Mouse (Mus musculus) testis, adult 2 months (tissue): ENCODE measurements around the gene Lrmda. TPM values are rescaled to one million over a fixed set of nuclear protein-coding genes. Genes with fewer than 3 reads are reported as not detected.

Source experiments
- H3K27ac ChIP-seq: fragments of 200-500 bp; 2 replicates; pipeline ENCODE4 v1.5.1; 2012; ENCODE audit warnings: low read depth, low read length; ENCODE audit not compliant: control insufficient read depth, insufficient read depth
- H3K27me3 ChIP-seq: fragments of 200-500 bp; 2 replicates; pipeline ENCODE4 v1.6.1; 2012; ENCODE audit warnings: mild to moderate bottlenecking, low read length, moderate library complexity; ENCODE audit not compliant: control insufficient read depth, insufficient read depth
- H3K36me3 ChIP-seq: fragments of 200-500 bp; 2 replicates; pipeline ENCODE4 v1.6.1; 2012; ENCODE audit warnings: mild to moderate bottlenecking, low read length; ENCODE audit not compliant: control insufficient read depth, insufficient read depth
- H3K4me1 ChIP-seq: fragments of 200-500 bp; 2 replicates; pipeline ENCODE4 v1.6.1; 2012; ENCODE audit warnings: low read length; ENCODE audit not compliant: control insufficient read depth, insufficient read depth
- H3K4me3 ChIP-seq: fragments of 200-500 bp; 2 replicates; pipeline ENCODE4 v1.5.1; 2012; ENCODE audit warnings: low read depth, mild to moderate bottlenecking, low read length, moderate library complexity, mixed read lengths; ENCODE audit not compliant: control insufficient read depth
- CTCF ChIP-seq: fragments of 200-500 bp; IDR thresholded peaks from 2 replicates; pipeline ENCODE4 v1.5.1; 2012; ENCODE audit warnings: low read depth, mild to moderate bottlenecking, inconsistent platforms, low read length, moderate library complexity; ENCODE audit not compliant: control insufficient read depth, insufficient read depth, insufficient replicate concordance
- POLR2A ChIP-seq: fragments of 200-500 bp; IDR thresholded peaks from 2 replicates; pipeline ENCODE4 v1.6.1; 2012; ENCODE audit warnings: low read depth, mild to moderate bottlenecking, inconsistent platforms, low read length, moderate library complexity; ENCODE audit not compliant: control insufficient read depth
- polyA plus RNA-seq: library from polyadenylated mRNA; depleted of rRNA; stranded (reverse); fragments of >200 nt; gene quantifications from 2 replicates; pipeline ENCODE4 v1.2.3, GENCODE M21; 2012

Lrmda gene
- polyA plus RNA-seq, 1 experiment: 2.1 TPM

DNA sequence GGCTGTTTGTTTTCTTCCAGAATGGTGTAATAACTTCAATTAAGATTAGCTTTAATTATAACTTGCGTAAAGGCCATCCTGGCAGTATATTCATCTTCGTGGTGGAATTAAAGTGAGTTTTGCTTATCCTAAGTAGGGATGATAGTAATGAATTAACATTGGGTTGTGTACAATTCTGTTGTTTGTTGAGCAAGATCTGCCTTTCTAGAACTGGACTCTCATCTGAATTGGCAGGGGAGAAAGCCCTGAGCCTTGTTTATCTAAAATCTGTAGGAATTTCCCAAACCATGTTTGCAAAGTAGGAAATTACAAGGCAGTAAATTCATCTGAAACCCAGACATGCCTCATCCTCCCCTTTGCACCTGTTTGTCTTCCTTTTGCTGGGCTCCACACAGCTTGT, 1038.5 kb downstream of the Lrmda start:
- H3K36me3 ChIP-seq: no peaks in the 10 kb centered on the region

DNA sequence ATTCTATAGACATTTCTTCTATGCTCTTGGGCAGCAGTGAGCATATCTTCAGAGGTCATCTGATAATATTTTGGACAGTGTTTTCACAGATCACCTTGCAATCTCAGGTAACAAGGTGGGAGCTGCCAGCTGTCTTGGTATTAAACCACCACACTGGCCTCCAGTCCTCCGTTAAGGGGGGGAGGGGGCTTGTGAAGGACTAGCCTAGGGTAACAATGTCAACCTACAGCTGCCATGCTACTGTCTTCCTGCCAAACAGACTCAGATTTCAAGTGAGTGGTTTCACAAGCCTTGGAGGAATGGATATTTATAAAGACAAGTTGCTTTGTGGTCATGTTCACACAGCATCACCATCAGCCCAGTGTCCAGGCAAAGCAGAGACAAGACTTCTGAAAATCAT, 1059.2 kb downstream of the Lrmda start:
- no peak overlapping the region for H3K27ac ChIP-seq
- H3K36me3 ChIP-seq: no peaks in the 10 kb centered on the region
- H3K27me3 ChIP-seq: no peaks in the 10 kb centered on the region
- TF ChIP-seq POLR2A (no peak), CTCF (no peak)
- no peak overlapping the region for H3K4me3 ChIP-seq
- H3K4me1 ChIP-seq: no peaks in the 10 kb centered on the region

More for the DNA sequence above, 1038.5 kb downstream of the Lrmda start:
- H3K27me3 ChIP-seq: no peaks in the 10 kb centered on the region
- no peaks in the 10 kb centered on the region for H3K4me1 ChIP-seq
- H3K27ac ChIP-seq: no peak overlapping the region
- TF ChIP-seq POLR2A (no peak), CTCF (no peak)
- no peak overlapping the region for H3K4me3 ChIP-seq

DNA sequence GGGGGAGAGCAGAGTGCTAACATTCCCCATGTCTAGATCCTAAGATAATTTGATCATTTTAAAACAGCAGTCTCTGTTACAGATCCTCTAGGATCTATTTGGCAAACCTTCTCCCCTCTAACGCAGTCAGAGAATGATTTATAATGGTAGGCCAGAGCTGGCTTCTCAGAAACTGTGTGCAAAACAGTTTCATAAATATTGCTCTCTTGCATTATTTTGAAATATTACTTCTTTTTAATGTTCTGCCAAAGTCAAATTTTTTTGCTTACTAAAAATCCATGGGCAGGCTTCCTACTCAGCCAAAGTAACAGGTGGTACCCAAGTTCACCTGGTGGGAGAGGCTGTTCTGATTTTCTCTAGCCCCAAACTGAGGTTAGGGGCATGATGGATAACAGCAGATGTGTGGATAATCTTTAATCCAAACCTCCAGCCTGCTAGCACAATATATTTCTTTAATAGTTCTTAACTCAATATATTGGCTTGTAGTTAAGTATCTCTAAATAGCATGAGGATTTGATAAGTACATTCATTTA, 1064.8 kb downstream of the Lrmda start:
- Histone ChIP-seq H3K4me3 (no peak overlapping the region), H3K27me3 (no peaks in the 10 kb centered on the region), H3K27ac (no peak overlapping the region), H3K36me3 (no peaks in the 10 kb centered on the region), H3K4me1 (no peaks in the 10 kb centered on the region)
- TF ChIP-seq POLR2A: no peak
- no peak for TF ChIP-seq CTCF

DNA sequence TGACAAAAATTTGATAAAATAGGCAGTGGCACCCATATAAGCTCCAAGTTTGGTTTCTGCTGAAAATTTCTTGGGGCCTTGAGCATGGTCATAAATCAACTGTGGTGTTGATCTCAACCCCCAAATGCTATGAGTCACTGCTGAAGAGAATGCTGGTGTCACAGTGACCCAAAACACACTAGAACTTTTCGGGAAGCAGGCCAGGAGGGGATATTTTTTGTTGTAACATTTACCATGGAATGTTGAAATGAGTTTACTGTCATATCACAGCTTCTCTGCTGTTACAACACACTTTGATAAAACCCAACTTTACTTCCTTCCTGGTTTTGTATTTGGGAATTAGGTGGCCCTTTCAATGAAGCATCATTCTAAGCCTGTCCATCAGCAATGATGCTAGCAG, 1065.3 kb downstream of the Lrmda start:
- no peaks in the 10 kb centered on the region for H3K4me1 ChIP-seq
- no peak overlapping the region for H3K27ac ChIP-seq
- TF ChIP-seq POLR2A: no peak
- no peaks in the 10 kb centered on the region for H3K36me3 ChIP-seq
- H3K4me3 ChIP-seq: no peak overlapping the region
- no peaks in the 10 kb centered on the region for H3K27me3 ChIP-seq

DNA sequence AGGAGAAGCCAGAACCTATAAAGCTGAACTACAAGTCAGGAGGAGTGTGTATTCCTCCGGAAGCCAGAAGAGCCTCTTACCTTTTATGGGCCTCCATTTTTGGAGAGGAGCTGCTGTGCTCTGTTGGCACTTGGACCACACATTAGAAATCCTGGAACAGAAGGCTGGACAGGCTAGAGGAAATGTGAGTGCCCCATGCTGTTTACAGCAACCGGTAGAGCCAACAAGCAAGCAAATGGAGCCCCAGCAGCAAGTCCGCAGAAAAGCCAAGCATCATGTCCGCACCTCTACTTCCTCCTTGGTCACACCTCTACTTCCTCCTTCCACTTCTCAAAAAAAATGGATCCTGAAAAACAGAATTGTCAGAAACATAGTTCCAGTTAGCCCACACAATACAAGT, 1073.8 kb downstream of the Lrmda start:
- H3K27ac ChIP-seq: no peak overlapping the region
- TF ChIP-seq CTCF (no peak), POLR2A (no peak)
- no peaks in the 10 kb centered on the region for H3K36me3 ChIP-seq
- H3K4me1 ChIP-seq: no peaks in the 10 kb centered on the region
- no peaks in the 10 kb centered on the region for H3K27me3 ChIP-seq
- no peak overlapping the region for H3K4me3 ChIP-seq

DNA sequence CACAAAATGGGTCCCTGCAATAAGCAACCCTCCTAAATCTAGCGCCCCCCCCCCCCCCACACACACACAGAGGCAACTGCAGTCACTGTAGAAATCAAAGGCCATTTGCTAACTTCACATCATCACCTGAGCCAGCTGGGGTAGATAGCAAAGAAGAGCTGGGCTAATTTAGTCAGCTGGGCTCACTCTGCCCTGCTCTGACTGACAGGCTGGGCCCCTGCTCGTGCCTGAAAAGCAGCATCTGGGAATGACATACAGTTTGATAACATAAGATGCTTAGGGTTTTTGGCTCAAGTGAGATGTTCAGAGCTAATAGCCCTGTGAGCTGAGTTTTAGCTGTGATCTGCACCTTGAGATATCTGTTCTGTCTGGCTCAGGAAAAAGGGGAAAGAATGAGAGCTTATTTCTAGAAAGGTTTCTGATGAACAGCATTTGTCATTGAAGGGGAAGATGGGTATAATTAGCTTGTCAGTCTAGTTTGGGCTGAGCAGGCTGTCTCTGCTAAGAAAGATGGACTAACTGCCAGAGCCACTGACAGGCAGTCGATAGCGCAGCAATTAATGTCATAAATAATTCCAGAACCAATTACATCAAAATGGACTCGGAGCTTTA, 1075.1 kb downstream of the Lrmda start:
- no peaks in the 10 kb centered on the region for H3K36me3 ChIP-seq
- H3K27ac ChIP-seq: no peak overlapping the region
- H3K27me3 ChIP-seq: no peaks in the 10 kb centered on the region
- no peak for TF ChIP-seq POLR2A
- no peak for TF ChIP-seq CTCF
- no peaks in the 10 kb centered on the region for H3K4me1 ChIP-seq
- H3K4me3 ChIP-seq: no peak overlapping the region

DNA sequence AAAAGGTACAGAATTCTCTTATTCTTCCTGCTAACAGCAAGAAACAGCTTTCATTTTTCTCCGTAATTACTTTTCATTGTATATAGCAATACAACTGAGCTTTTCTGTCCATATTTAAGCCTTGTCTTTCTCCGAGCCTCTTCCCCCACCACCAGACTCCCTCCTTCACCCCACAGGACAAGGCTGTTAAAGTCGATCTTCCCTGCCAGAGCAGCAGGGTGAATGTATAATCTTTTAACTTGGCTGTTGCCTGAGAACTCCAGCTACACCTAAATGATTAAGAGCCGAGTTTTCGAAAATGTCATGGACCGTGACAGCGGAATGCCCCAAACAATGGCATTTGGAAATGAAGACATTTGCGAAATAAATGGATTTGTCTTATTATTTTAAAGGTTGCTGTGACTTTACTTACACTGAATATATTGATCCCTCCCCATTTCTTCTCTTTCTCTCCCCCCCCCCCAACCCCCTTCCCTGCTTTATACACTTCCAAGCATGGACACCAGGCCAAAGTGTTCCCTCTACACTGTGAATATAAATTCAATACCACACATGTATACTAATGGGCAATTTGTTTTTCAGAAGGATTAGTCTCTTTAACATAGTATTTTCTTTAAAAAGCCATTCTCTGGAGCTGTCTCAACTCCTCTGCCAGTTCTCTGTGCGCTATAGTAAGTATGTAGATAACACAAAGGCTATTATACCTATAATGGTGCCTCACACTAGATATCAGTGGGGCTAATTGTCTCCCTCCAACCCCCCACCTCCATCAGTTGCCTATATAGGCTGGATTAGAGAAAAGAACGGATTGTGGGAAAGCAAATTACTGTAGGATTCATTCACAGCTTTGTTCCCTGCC, 1075.9 kb downstream of the Lrmda start:
- H3K27ac ChIP-seq: no peak overlapping the region
- no peaks in the 10 kb centered on the region for H3K4me1 ChIP-seq
- no peaks in the 10 kb centered on the region for H3K36me3 ChIP-seq
- no peaks in the 10 kb centered on the region for H3K27me3 ChIP-seq
- TF ChIP-seq POLR2A (no peak), CTCF (no peak)
- H3K4me3 ChIP-seq: no peak overlapping the region
